Mouse (Mus musculus): ENCODE measurements at regions not wholly inside any gene's neighbourhood (a gene's known extent, or its start where the extent isn't known, plus 50 kb on each side); places are given as distances from the start of the nearest gene placed in this dataset.

GRCm38 (mm10) chr1:72075464-72075863 is 136.6 kb downstream of the Mreg start:
- no peak for TF ChIP-seq CTCF (IDR thresholded peaks at IDR 0.05; ENCODE audit: borderline replicate concordance, insufficient read depth, low read depth, low read length)
- no peak for TF ChIP-seq POLR2A (IDR thresholded peaks at IDR 0.05; ENCODE audit: borderline replicate concordance, insufficient read depth, low read length)
